Mouse (Mus musculus): ENCODE measurements at regions not wholly inside any gene's neighbourhood (a gene's known extent, or its start where the extent isn't known, plus 50 kb on each side); places are given as distances from the start of the nearest gene placed in this dataset.

DNA sequence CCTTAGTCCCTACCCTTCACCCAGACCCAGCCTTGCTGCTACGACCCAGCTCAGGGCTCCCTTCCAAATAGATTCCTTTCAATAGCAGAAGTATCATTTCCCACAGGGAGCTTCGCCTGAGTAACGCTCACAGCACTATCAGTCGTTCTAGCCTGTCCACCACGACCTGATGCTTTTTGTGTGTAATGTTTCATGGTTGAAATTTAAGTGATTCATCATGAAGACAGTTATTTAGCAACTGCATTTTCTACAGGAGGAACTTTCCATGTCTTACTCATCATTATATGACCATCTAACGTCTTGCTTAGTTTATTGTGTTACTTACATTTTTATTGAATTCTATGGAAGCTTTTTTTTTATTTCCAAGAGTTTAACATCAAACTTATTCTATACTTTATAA, 314.5 kb upstream of the Acvr2a start:
- H3K27ac ChIP-seq (ENCODE audit: low read depth) = no peak overlapping the region
- no peak for ATAC-seq (ENCODE audit: insufficient read depth)
- no peak overlapping the region for H3K4me2 ChIP-seq
- no peaks in the 10 kb centered on the region for H3K9me3 ChIP-seq (ENCODE audit: low read depth, low read length)
- H3K9ac ChIP-seq = no peak overlapping the region
- TF ChIP-seq CTCF (IDR thresholded peaks at IDR 0.05; ENCODE audit: low read depth) = no peak
- H3K27me3 ChIP-seq (ENCODE audit: insufficient read depth, low read length) = no peaks in the 10 kb centered on the region
- no peaks in the 10 kb centered on the region; the same call in 1 of the 2 replicates for H3K4me1 ChIP-seq (ENCODE audit: insufficient read depth)
- WGBS = 81% methylated on average over 6 of the region's 6 CpGs
- H3K4me3 ChIP-seq (ENCODE audit: low read depth, low read length) = no peak overlapping the region
- no peaks in the 10 kb centered on the region for H3K36me3 ChIP-seq (ENCODE audit: insufficient read depth)
- DNase-seq = no peak

DNA sequence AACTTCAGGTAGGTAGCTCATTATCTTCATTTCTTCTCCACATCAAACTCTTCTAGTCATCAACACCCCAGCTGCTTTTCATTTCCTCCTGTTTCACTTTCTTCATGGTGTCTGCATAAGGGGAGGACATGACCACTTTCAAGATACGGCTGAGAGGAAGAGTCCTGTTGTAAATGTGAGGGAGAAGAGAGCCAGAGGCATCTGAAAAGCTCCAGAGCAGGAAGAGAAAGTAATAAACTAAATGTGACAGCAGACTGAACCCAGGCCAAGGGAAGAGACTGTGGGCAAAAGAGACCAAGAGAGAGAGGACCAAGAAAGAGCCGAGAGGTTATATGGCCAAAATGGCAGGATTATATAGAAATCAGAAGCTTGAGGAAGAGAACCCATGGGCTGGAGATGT, 312.5 kb upstream of the Acvr2a start:
- TF ChIP-seq CTCF (IDR thresholded peaks at IDR 0.05; ENCODE audit: low read depth) = no peak
- WGBS = 60% methylated on average over 2 of the region's 2 CpGs

DNA sequence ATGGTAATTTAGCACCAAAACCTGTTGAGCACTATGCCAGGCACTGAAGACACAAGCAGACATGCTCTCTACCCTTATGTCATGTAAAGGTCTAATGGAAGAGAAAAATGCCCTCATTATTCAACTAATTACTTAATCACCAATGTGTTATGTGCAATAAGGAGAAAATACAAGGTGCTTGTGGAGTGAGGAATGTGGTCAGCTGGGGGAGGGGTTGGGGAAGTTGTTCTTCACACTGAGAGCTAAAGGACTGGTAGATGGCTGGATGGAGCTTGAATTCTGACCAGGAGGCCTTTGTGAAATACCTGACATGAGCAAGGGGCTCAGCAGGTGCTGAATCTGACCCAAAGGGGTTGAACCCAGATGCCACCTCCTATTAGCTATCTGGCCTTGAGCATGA, 300.1 kb upstream of the Acvr2a start:
- no peak for ATAC-seq (ENCODE audit: insufficient read depth)
- Histone ChIP-seq H3K4me3 (ENCODE audit: low read depth, low read length) (no peak overlapping the region), H3K4me2 (no peak overlapping the region), H3K9me3 (ENCODE audit: low read depth, low read length) (no peaks in the 10 kb centered on the region), H3K4me1 (ENCODE audit: insufficient read depth) (no peaks in the 10 kb centered on the region), H3K27ac (ENCODE audit: low read depth) (no peak overlapping the region), H3K36me3 (ENCODE audit: insufficient read depth) (no peaks in the 10 kb centered on the region), H3K9ac (no peak overlapping the region), H3K27me3 (ENCODE audit: insufficient read depth, low read length) (no peaks in the 10 kb centered on the region)
- no peak for TF ChIP-seq CTCF (IDR thresholded peaks at IDR 0.05; ENCODE audit: low read depth)
- no peak for DNase-seq

More for the DNA sequence above, 312.5 kb upstream of the Acvr2a start:
- Histone ChIP-seq H3K4me1 (ENCODE audit: insufficient read depth) (no peaks in the 10 kb centered on the region), H3K27me3 (ENCODE audit: insufficient read depth, low read length) (no peaks in the 10 kb centered on the region), H3K9ac (no peak overlapping the region), H3K27ac (ENCODE audit: low read depth) (no peak overlapping the region), H3K4me2 (no peak overlapping the region), H3K36me3 (ENCODE audit: insufficient read depth) (no peaks in the 10 kb centered on the region), H3K9me3 (ENCODE audit: low read depth, low read length) (no peaks in the 10 kb centered on the region), H3K4me3 (ENCODE audit: low read depth, low read length) (no peak overlapping the region)
- ATAC-seq (ENCODE audit: insufficient read depth) = no peak
- DNase-seq = peak; percentile 38

DNA sequence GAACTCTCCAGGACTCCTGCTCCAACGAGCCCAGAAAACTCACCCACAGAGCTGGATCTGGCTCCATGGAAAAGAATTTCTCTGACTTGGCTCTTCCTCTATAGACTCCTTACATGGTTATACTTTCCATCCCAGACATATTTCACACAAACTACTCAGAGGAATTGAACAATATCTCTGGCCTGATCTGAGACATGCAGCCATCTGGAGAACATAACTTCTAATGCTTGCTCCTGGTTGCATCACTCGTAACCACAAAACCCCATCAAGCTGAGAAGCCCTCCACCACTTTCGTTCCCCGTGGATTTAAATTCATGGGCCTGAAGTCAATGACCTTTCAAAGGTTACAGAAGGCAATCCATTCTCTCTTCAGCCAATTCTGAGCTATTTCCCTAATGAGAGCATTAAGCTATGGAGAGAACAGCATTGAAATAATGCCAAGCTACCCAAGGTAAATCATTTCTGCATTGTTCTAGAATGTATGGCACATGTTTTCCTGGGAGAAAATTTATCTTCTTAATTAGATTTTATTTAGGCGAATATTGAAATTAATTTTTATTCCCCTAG, 294.0 kb upstream of the Acvr2a start:
- Histone ChIP-seq H3K9me3 (ENCODE audit: low read depth, low read length) (no peaks in the 10 kb centered on the region), H3K36me3 (ENCODE audit: insufficient read depth) (no peaks in the 10 kb centered on the region), H3K27me3 (ENCODE audit: insufficient read depth, low read length) (no peaks in the 10 kb centered on the region), H3K4me3 (ENCODE audit: low read depth, low read length) (no peak overlapping the region), H3K4me1 (ENCODE audit: insufficient read depth) (no peaks in the 10 kb centered on the region), H3K4me2 (no peak overlapping the region), H3K27ac (ENCODE audit: low read depth) (no peak overlapping the region), H3K9ac (no peak overlapping the region)
- 77% methylated on average over 5 of the region's 5 CpGs for WGBS
- TF ChIP-seq CTCF (IDR thresholded peaks at IDR 0.05; ENCODE audit: low read depth) = no peak
- ATAC-seq (ENCODE audit: insufficient read depth) (no peak), DNase-seq (no peak)

DNA sequence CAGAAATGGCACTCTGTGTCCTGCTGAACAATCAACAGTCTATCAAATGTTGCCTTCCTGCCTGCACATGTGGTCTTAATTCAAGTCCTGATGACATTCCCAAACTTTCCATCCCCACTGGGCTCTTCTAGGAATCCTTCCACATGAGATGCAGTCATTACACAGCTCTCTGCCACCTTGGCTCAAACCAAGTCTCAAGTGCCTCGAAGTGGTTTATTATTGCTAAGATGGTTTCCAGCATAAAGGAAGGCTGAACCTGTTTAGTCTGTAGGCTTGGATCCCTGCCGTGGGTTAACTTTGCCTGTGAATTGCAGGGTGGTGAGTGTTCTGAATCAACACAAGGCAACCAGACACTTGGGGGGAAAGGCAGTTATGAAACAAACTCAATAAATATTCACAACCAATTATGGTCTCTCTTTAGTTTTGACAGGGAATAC, 293.4 kb upstream of the Acvr2a start:
- H3K4me1 ChIP-seq (ENCODE audit: insufficient read depth) = no peaks in the 10 kb centered on the region
- ATAC-seq (ENCODE audit: insufficient read depth) (no peak), DNase-seq (no peak)
- no peaks in the 10 kb centered on the region for H3K27me3 ChIP-seq (ENCODE audit: insufficient read depth, low read length)
- H3K4me2 ChIP-seq = no peak overlapping the region
- TF ChIP-seq CTCF (IDR thresholded peaks at IDR 0.05; ENCODE audit: low read depth) = no peak
- no peaks in the 10 kb centered on the region for H3K9me3 ChIP-seq (ENCODE audit: low read depth, low read length)
- 72% methylated on average over 2 of the region's 2 CpGs for WGBS
- H3K27ac ChIP-seq (ENCODE audit: low read depth) = no peak overlapping the region
- H3K36me3 ChIP-seq (ENCODE audit: insufficient read depth) = no peaks in the 10 kb centered on the region
- no peak overlapping the region for H3K9ac ChIP-seq
- no peak overlapping the region for H3K4me3 ChIP-seq (ENCODE audit: low read depth, low read length)

DNA sequence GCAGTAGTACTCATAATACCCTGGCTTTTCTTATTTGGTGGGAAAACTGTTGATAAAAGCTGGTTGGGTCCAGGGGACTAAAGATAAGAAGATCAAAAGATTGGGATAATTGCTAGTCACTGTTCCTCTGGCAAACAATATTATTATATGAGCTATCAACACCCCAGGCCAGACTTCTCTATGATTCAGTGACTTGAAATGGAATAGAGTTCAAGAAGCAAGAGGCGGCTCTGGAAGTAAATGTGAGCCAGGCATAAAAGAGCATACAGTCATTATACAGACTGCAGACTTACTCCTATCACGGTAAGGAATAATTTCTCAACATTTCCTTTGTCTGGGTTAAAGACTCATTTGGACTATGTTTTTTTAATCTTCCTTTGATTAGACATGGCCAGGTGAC, 278.5 kb upstream of the Acvr2a start:
- no peaks in the 10 kb centered on the region for H3K36me3 ChIP-seq (ENCODE audit: insufficient read depth)
- TF ChIP-seq CTCF (IDR thresholded peaks at IDR 0.05; ENCODE audit: low read depth) = no peak
- no peaks in the 10 kb centered on the region for H3K9me3 ChIP-seq (ENCODE audit: low read depth, low read length)
- H3K4me1 ChIP-seq (ENCODE audit: insufficient read depth) = no peaks in the 10 kb centered on the region
- DNase-seq = no peak
- no peak overlapping the region for H3K27ac ChIP-seq (ENCODE audit: low read depth)
- H3K9ac ChIP-seq = no peak overlapping the region
- no peak overlapping the region for H3K4me2 ChIP-seq
- no peak for ATAC-seq (ENCODE audit: insufficient read depth)
- no peak overlapping the region for H3K4me3 ChIP-seq (ENCODE audit: low read depth, low read length)
- H3K27me3 ChIP-seq (ENCODE audit: insufficient read depth, low read length) = no peaks in the 10 kb centered on the region
- WGBS = 84% methylated on average over 2 of the region's 2 CpGs

DNA sequence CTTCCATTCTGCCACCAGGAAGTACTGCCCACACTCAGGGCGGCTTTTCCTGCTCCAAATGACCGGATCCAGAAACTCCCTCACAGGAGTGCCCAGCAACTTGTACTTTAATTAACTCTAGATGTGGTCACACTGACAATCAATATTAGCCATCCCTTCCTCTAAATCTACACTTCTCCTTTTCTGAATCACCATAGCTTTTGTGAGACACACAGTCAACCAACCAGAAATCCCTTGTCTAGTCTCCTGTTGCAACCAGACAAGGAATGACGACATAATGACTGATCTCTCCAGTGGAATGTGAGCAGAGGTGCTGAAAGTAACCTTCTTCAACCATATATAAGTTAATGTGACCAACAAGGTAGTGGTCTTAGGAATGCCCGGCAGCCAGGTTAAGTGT, 277.0 kb upstream of the Acvr2a start:
- H3K9ac ChIP-seq = no peak overlapping the region
- no peak for ATAC-seq (ENCODE audit: insufficient read depth)
- H3K27ac ChIP-seq (ENCODE audit: low read depth) = no peak overlapping the region
- no peak overlapping the region for H3K4me2 ChIP-seq
- H3K4me3 ChIP-seq (ENCODE audit: low read depth, low read length) = no peak overlapping the region
- H3K4me1 ChIP-seq (ENCODE audit: insufficient read depth) = no peaks in the 10 kb centered on the region
- TF ChIP-seq CTCF (IDR thresholded peaks at IDR 0.05; ENCODE audit: low read depth) = no peak
- no peaks in the 10 kb centered on the region for H3K27me3 ChIP-seq (ENCODE audit: insufficient read depth, low read length)
- no peaks in the 10 kb centered on the region for H3K36me3 ChIP-seq (ENCODE audit: insufficient read depth)
- no peak for DNase-seq
- H3K9me3 ChIP-seq (ENCODE audit: low read depth, low read length) = no peaks in the 10 kb centered on the region
- WGBS = 76% methylated on average over 4 of the region's 4 CpGs

Data from lung, embryonic 14.5 days (tissue).